Mouse (Mus musculus) kidney, postnatal 10 days (tissue): Measurements from ENCODE around the gene Tpo.
A peak's percentile ranks its signal among the peaks of the same experiment; 100 is the strongest.

Experiments
- DNase-seq: peaks from one replicate; pipeline ENCODE4 v3.0.0; 2021; ENCODE audit warnings: mixed read lengths

Tpo gene

GRCm38 (mm10) chr12:30076316-30076715 lies 56.1 kb downstream of the Tpo start:
- peak; percentile 26 for DNase-seq

- DNase-seq, result peak; percentile 75
Observed at GRCm38 (mm10) chr12:30069321-30069720, 63.1 kb downstream of the Tpo start.

DNA sequence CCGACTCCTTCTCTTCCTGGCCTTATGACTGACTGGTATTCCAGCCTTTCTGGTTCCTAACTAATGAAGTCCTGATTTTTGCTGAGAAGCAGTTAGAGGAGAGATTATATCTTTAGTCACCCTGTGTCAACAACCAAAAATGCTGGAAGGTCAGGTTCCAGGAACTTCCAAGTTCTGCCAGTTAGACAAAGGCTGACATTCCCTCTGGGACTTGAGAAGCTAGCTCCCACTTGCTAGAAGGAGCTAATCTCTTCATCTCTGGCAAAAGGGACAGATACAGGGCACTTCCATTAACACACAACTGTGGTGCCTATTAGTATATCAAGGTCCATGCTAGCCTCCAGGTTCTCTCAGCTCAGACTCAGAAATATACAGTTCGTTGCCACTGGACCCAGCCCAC lies 64.6 kb downstream of the Tpo start:
- no peak for DNase-seq

- no peak for DNase-seq
Observed at GRCm38 (mm10) chr12:30062118-30062505, 70.3 kb downstream of the Tpo start.

DNA sequence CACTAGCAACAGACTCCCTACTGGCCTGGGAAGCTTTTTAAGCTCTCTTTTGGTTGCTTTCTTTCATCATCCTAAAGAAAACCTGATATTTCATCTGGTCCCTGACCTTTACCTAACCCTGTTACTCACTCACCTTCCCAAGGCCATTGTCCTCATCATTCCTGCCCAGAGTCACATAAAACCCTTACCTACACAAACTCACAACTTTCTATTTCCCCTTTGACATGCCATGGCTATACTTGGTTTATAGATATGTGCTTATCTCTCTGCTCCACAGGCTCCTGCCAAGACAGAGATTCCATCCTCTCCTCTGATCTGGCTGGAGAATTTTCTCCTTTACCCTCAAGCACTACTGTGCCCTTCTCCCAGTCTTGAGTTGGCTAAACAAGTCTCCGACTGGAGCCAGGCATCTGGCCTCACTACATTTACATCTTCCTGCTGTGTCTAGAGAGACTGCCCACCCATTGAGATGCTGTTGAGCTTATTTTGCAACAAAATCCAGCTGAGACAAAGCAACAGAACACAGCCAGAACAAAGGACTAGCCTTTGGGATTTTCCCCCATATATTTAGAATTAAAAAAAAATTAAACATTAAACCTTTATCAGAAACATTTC lies 70.8 kb downstream of the Tpo start:
- no peak for DNase-seq

DNA sequence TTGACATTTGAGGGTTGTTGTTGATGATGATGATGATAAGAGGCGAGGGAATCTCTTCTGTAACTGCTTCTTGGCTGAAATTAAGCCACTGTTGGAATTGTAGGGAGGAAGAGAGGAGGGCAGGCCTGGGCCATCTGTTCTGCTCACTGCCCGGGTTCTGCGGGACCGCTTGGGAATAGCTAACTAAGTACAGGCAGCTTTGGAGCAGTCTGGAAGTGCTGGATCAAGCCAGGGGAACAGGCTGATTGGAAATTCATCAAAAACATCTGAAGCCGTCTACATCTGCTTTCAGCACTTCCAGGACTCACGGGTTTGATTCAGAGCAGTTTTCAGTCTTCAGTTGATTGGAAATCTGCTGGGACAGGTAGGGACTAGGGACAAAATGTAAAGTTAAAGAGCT lies 74.4 kb downstream of the Tpo start:
- no peak for DNase-seq

DNA sequence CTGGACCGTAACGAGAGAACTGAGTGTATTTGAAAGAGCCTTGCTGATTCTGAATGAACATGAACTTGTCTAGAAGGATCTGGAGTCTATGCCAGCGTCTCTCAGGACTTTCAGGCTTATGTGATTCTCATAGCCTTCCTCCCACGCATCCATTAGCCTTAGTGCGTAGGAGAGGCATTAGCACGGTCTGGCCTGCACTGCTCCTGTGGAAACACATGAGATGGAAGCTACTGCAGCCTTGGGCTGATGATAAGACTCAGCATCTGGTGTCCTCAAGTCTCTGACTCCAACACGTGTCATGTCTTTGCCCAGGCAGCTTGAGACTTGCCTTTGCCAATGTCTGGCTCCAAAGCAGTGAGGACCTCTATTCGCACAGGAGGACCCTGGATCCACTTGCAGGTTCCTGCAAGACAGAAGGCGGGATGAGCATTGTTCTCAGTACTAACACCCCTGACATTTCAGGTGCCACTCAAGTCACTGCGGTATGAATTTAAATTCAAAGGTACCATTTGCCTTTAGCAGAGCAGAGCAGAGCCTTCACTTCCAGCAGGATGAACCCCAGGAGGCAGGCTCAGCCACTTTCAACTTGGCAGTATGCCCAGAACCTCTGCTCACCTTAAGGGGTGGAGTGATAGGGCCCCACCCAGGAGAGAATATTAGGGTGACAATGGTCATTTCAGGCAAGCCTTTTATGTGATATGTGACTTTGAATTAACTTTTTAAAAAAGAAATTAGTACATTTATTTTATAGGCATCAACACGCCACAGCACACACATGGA lies 77.5 kb downstream of the Tpo start:
- DNase-seq, result no peak

GRCm38 (mm10) chr12:30050235-30050634 lies 82.2 kb downstream of the Tpo start:
- DNase-seq, result peak; percentile 76

DNA sequence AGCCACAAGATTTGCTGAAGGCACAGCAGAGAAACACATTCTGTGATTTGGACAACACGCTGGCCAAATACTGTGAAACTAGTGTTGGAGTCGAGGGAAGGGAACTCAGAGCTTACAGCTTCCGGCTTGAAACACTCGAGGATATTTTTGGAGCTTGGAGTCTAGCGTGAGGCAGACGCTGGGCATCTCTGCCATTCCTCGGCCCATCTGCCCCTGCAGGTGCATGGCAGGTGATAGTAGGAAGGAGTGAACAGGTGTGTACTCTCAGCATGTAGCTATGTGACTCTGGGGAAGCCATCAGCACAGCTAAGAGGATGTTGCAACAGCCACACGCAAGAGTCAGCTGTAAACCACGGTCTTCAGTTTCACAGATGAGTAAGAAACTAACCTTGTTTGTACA lies 82.6 kb downstream of the Tpo start:
- no peak for DNase-seq

- DNase-seq, result no peak
Observed at GRCm38 (mm10) chr12:30048848-30049247, 83.6 kb downstream of the Tpo start.

DNA sequence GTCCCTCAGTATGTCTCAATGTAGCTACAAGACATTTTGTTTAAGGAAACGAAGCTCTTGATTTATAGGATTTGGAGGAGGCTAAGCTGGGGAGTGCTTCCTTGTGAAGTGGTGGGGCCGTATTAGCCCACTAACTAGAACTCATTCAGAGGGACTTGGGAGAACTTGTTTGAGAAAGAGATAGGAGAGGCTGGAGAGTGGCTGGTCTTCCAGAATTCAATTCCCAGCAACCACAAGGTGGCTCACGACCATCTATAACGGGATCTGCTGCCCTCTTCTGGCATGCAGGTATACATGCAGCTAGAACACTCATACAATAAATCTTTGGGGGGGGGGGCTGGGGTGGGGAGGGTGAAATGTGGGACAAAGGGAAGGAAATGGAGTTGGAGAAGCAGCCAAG lies 92.3 kb downstream of the Tpo start:
- DNase-seq, result peak; percentile 74

- DNase-seq, result peak; percentile 70
Observed at GRCm38 (mm10) chr12:30039565-30039964, 92.9 kb downstream of the Tpo start.

- DNase-seq, result no peak
Observed at GRCm38 (mm10) chr12:30036569-30037055, 95.8 kb downstream of the Tpo start.

DNA sequence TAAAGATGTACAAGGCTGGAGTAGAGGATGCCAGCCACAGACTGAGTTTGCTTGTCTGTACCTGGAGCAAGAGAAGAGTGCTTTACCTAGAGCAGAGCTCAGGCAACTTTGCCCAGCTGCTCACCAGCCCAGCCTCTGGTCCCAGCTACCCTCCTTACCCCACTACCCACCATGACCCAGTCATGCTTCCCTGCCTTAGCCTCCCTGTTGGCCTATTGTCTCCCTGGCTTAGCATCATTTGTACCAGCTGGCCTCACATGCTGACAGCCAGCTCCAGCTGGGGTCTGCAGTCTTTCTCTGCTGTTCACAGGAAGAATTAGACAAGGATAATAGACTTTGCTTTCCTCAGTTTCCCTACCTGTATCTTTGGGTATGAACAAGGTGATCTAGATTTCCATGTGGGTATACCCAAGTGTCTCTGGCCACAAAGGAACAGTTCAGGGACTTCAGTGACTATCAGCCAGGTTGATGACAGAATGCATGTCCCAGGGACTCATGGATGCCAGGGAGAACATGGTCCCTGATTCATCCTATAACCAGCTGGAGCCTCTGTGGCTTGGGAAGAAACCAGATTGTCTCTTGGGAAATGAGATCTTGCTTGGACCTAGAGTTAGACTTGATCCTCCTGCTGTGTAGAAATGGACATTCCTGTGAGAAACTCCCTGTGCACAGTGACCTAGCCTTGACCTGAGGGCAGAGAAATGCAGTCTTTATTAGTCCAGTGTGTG lies 96.4 kb downstream of the Tpo start:
- DNase-seq, result no peak

DNA sequence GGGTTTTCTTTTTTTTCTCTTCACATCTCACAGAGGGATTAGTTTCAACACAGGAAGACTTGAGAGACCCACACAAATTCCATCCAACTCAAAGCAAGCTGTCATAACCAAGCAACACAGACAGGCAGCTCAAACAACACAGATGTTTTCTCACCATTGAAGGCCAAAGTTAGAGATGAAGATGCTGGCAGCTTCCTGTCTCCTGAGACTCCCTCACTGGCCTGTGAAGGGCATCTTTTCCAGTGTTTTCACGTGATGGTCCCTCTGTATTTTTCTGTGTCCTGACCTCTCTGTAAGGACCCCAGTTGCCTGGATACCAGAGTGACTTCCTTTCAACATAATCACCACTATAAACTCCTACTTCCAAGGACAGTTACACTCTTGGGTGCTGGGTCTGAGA lies 97.0 kb downstream of the Tpo start:
- DNase-seq, result no peak

GRCm38 (mm10) chr12:30034681-30035080 lies 97.7 kb downstream of the Tpo start:
- no peak for DNase-seq

DNA sequence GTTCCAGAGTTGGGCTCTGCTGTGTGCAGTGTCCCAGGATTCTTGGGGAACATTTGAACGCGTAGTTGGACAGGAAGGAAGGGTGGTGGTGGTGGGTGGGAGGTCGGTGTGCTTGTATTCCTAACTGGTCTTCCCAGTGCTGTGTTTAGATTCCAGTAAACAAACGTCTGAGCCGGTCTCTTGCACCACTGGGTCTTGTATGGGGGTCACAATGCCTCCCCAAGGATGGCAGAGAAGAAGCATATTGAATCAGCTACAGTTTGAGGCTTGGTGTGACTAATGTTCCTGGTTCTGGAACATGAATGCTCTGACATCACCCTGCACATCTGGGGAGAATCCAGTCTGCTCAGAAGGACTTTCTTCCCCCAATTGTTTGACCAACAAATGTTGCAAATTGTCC lies 101.9 kb downstream of the Tpo start:
- no peak for DNase-seq

GRCm38 (mm10) chr12:30029111-30029510 lies 103.3 kb downstream of the Tpo start:
- DNase-seq, result no peak

GRCm38 (mm10) chr12:30027721-30028340 lies 104.6 kb downstream of the Tpo start:
- DNase-seq, result no peak

- DNase-seq, result no peak
Observed at GRCm38 (mm10) chr12:30024264-30024825, 108.1 kb downstream of the Tpo start.

GRCm38 (mm10) chr12:30023491-30023890 lies 108.9 kb downstream of the Tpo start:
- DNase-seq, result no peak

DNA sequence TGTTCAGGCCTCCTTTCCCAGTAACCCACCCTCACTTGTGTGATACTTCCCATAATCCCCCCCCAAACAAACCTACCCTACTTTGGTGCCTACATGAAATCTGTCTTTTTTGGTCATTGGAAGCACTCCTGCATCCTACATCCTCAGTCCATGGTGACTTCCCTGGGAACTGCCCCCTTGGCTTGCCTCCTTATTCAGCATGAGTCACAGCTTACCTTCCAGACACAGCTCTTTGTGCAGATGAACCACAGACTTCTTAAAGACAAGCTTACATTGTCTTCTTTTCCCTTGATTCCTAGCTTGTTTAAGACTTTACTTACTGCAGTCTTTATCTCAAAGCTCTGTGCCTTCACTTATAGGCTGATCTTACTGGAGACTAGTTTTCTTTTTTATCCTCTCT lies 112.0 kb downstream of the Tpo start:
- no peak for DNase-seq

GRCm38 (mm10) chr12:30017131-30017530 lies 115.3 kb downstream of the Tpo start:
- DNase-seq, result no peak
